Mouse (Mus musculus) midbrain, embryonic 13.5 days (tissue): ENCODE measurements around the gene Gmfg. TPM values are rescaled to one million over a fixed set of nuclear protein-coding genes. Genes with fewer than 3 reads are reported as not detected.
A peak's percentile ranks its signal among the peaks of the same experiment; 100 is the strongest.

Experiments
- ATAC-seq: fragments of 200-750 bp; cut with Nextera tagmentation; 2 replicates; pipeline ENCODE4 v1.8.0; 2017; ENCODE audit warnings: mild to moderate bottlenecking, moderate TSS enrichment, moderate library complexity
- H3K27ac ChIP-seq: fragments of 300-500 bp; sonication (generic); 2 replicates; pipeline ENCODE4 v1.5.1; 2015; ENCODE audit warnings: inconsistent platforms, mild to moderate bottlenecking, moderate library complexity
- H3K27me3 ChIP-seq: fragments of 300-500 bp; sonication (generic); 2 replicates; pipeline ENCODE4 v1.6.1; 2015; ENCODE audit warnings: mild to moderate bottlenecking, inconsistent platforms
- H3K36me3 ChIP-seq: fragments of 300-500 bp; sonication (generic); 2 replicates; pipeline ENCODE4 v1.6.1; 2015; ENCODE audit warnings: mild to moderate bottlenecking, inconsistent platforms
- H3K4me1 ChIP-seq: fragments of 300-500 bp; sonication (generic); replicated peaks from 2 replicates; pipeline ENCODE4 v1.6.1; 2015; ENCODE audit warnings: inconsistent platforms
- H3K4me2 ChIP-seq: fragments of 300-500 bp; sonication (generic); replicated peaks from 2 replicates; pipeline ENCODE4 v1.6.1; 2015; ENCODE audit warnings: moderate library complexity, mild to moderate bottlenecking, inconsistent platforms
- H3K4me3 ChIP-seq: fragments of 300-500 bp; sonication (generic); replicated peaks from 2 replicates; pipeline ENCODE4 v1.5.1; 2015; ENCODE audit warnings: mild to moderate bottlenecking, inconsistent platforms
- H3K9ac ChIP-seq: fragments of 300-500 bp; sonication (generic); replicated peaks from 2 replicates; pipeline ENCODE4 v1.6.1; 2015; ENCODE audit warnings: mild to moderate bottlenecking, inconsistent platforms
- H3K9me3 ChIP-seq: fragments of 300-500 bp; sonication (generic); 2 replicates; pipeline ENCODE4 v1.6.1; 2016; ENCODE audit warnings: mild to moderate bottlenecking, inconsistent platforms
- WGBS: fragments of 180-500 bp; shearing (Covaris S2); methylation state at CpG from one replicate; pipeline ENCODE4 v1.1.7; 2015; 5-methylcytosine and 5-hydroxymethylcytosine counted together
- polyA plus RNA-seq: library from polyadenylated mRNA; unstranded; fragments of >200 nt; fragmentation: Nextera tagmentation; extraction: Ambion mirVana; gene quantifications from 2 replicates; pipeline ENCODE4 v1.2.1, GENCODE M21; 2015

Gene Gmfg
- polyA plus RNA-seq, 1 experiment from 2014 or later, result 4.7 TPM

DNA sequence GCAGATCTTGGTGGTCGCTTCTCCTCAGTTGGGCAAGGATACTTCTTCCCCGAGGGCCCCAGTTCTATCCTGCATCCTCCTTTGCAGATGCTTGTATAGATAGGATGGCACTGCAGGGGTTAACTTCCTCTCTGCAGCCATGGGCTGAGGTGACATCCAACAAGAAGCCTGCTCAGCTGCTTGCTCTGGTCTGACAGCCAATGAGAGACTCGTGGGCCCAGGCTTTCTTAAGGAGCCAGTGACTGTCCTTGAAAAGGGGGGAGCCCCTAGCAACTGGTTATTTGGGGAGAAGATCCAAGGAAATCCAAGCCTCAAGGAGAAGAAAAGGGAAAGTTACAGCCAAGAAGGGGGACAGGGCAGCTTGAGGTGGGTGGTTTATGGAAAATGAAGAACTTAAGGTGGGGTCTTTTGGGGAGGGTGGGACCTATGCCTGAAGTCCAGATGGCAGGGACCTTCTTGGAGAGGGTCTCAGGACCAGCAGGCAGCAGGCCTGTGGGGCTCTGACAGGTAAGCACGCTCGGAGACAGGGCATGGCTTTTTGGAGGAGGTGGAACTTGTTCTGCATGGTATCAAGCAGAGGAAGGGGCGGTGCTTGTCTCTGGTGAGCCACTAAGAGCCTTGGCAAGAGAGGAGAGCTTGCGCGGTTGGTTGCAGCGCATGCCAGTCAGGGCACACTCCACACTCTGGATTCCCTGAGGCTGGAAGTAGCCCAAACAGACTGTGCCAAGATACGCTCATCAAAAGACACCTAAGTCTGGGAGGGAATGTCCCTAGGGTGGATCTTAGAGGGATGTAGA lies 27.4 kb downstream of the Gmfg start:
- Histone ChIP-seq H3K9me3 (no peaks in the 10 kb centered on the region), H3K27ac (0 out of 2 replicates have a peak overlapping the region, but pooled peaks have one; percentile 47), H3K9ac (0 out of 2 replicates have a peak overlapping the region, but pooled peaks have one; percentile 11), H3K27me3 (peaks cover 26% of the 10 kb centered on the region), H3K4me1 (peaks cover 35% of the 10 kb centered on the region), H3K4me2 (peak overlapping the region; percentile 41), H3K36me3 (peaks cover 54% of the 10 kb centered on the region), H3K4me3 (peak overlapping the region; percentile 8; the same call in 1 of the 2 replicates)
- WGBS, result 74% methylated on average over 10 of the region's 10 CpGs
- peak; percentile 69; the same call in 1 of the 2 replicates for ATAC-seq

DNA sequence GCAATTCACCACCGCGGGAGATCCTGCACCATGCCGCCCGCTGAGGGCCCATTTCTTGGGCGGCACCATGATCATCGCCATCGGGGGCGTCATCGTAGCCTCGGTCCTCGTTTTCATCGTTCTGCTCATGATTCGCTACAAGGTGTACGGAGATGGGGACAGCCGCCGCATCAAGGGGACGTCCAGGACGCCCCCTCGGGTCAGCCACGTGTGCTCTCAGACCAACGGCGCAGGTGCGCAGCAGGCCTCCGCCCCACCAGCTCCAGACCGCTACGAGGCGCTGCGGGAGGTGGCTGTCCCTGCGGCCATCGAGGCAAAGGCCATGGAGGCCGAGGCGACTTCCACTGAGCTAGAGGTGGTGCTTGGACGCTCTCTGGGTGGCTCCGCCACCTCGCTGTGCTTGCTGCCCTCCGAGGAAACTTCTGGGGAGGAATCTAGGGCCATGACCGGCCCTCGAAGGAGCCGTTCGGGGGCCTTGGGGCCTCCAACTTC lies 29.5 kb downstream of the Gmfg start:
- Histone ChIP-seq H3K27me3 (peaks cover 29% of the 10 kb centered on the region), H3K4me1 (peaks cover 35% of the 10 kb centered on the region), H3K9me3 (no peaks in the 10 kb centered on the region), H3K4me3 (peak overlapping the region; percentile 42), H3K27ac (no peak overlapping the region), H3K4me2 (peak overlapping the region; percentile 65), H3K9ac (peak overlapping the region; percentile 66), H3K36me3 (peaks cover 34% of the 10 kb centered on the region)
- WGBS, result 17% methylated on average over 40 of the region's 40 CpGs
- ATAC-seq, result peak; percentile 1; the same call in 1 of the 2 replicates

DNA sequence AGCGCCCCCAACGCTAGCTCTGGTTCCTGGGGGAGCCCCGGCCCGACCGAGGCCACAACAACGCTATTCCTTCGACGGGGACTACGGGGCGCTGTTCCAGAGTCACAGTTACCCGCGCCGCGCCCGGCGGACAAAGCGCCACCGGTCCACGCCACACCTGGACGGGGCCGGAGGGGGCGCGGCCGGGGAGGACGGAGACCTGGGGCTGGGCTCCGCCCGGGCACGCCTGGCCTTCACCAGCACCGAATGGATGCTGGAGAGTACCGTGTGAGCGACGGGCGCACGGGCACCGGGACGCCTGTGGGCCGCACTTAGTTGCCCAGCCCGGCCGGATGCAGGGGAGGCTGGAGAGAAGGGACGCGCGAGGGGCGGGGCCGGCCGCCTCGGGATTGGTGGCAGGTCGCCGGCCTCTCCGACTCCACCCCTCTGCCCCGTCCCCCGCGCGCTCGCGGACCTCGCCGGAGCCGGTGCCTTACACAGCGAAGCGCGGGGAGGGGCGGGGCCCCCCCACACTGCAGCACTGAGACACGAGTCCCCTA lies 30.0 kb downstream of the Gmfg start:
- WGBS, result 1% methylated on average over 60 of the region's 63 CpGs
- peak overlapping the region; percentile 42 for H3K4me3 ChIP-seq

DNA sequence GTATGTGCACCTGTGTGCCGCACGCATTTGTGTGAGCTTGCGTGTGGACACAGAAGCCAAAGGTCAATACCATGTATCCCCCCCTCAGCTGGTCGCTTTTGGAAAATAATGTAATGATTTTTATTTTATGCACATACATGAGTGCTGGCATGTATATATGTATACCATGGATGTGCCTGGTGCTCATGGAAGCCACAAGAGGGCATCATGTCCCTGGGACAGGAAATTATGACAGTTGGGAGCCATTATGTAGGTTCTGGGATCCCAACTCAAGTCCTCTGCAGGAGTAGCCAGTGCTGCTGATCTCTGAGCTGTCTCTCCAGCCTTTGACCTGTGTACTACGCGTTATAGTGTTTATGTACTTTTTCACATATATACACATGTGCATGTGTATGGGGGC lies 38.9 kb downstream of the Gmfg start:
- Histone ChIP-seq H3K4me1 (no peaks in the 10 kb centered on the region), H3K4me2 (no peak overlapping the region), H3K9ac (no peak overlapping the region), H3K9me3 (no peaks in the 10 kb centered on the region), H3K4me3 (no peak overlapping the region), H3K36me3 (no peaks in the 10 kb centered on the region), H3K27ac (no peak overlapping the region), H3K27me3 (no peaks in the 10 kb centered on the region)
- ATAC-seq, result no peak
- WGBS, result 91% methylated on average over 6 of the region's 6 CpGs

More for the DNA sequence above, 30.0 kb downstream of the Gmfg start:
- Histone ChIP-seq H3K27ac (no peak overlapping the region), H3K4me2 (peak overlapping the region; percentile 65), H3K36me3 (peaks cover 29% of the 10 kb centered on the region), H3K4me1 (peaks cover 35% of the 10 kb centered on the region), H3K9ac (peak overlapping the region; percentile 66), H3K27me3 (peaks cover 29% of the 10 kb centered on the region), H3K9me3 (no peaks in the 10 kb centered on the region)
- ATAC-seq, result peak; percentile 63

DNA sequence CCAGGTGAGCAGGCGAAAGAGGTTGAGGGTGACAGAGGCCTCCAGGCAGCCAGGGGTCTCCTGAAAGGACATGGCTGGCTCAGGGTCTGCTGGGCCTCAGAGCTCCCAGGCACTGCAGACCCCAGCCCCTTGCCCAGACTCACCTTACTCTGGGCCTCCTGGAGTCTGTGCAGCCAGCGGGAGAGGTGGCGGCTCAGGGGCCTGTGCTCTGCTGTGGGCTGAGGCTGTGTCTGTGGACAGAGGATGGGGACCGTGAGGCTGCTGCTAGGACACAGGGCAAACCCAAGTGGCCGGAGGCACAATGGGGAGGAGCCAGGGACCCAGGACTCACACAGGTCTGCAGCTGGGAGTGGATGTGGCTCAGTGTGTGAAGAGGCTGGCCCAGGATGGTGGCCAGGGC lies 40.1 kb downstream of the Gmfg start:
- Histone ChIP-seq H3K9ac (no peak overlapping the region), H3K27me3 (no peaks in the 10 kb centered on the region), H3K4me3 (no peak overlapping the region), H3K9me3 (no peaks in the 10 kb centered on the region), H3K36me3 (no peaks in the 10 kb centered on the region), H3K27ac (no peak overlapping the region), H3K4me1 (no peaks in the 10 kb centered on the region), H3K4me2 (no peak overlapping the region)
- ATAC-seq, result no peak
- WGBS, result 82% methylated on average over 5 of the region's 5 CpGs

DNA sequence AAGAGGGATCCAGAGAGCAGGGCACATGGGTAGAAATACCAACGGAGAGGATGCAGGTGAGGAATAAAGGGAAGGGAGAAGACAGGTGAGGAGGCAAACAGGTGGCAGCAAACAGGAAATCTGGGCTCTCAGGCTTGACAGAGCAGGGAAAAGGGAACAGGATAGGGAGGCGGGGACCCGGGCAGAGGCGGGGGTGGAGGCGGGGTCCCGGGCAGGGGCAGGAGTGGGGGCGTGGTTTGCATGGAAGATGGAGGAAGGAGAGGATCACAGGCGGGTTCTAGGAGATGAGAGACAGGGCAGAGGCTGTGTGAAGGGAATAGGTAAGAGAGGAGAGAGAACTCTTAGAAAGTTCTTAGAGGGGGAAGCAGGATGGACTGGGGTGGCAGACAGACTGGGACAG lies 41.6 kb downstream of the Gmfg start:
- Histone ChIP-seq H3K9ac (no peak overlapping the region), H3K27me3 (no peaks in the 10 kb centered on the region), H3K4me3 (no peak overlapping the region), H3K36me3 (no peaks in the 10 kb centered on the region), H3K9me3 (no peaks in the 10 kb centered on the region), H3K4me2 (no peak overlapping the region), H3K27ac (no peak overlapping the region), H3K4me1 (no peaks in the 10 kb centered on the region)
- ATAC-seq, result no peak
- WGBS, result 8% methylated on average over 8 of the region's 8 CpGs

DNA sequence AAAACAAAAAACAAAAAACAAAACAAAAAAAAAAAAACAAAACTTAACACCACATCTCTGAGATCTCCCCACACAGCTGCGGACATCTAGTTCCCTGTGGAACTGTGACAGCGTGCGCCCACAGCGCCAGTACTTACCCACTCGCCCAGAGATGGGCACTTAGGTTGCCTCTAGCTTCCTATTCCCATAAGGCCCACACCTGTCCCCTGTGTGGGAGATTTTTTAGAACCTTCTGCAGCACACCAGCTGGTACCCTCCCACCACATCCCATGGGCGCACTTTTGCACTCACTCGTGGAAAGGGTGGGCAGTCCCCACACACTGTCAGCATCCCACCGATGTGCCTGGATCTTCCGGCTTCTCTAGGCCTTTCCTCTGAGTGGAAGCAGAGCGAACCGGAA lies 45.6 kb downstream of the Gmfg start:
- no peak for ATAC-seq
- no peak overlapping the region for H3K4me3 ChIP-seq
- WGBS, result 86% methylated on average over 11 of the region's 11 CpGs

DNA sequence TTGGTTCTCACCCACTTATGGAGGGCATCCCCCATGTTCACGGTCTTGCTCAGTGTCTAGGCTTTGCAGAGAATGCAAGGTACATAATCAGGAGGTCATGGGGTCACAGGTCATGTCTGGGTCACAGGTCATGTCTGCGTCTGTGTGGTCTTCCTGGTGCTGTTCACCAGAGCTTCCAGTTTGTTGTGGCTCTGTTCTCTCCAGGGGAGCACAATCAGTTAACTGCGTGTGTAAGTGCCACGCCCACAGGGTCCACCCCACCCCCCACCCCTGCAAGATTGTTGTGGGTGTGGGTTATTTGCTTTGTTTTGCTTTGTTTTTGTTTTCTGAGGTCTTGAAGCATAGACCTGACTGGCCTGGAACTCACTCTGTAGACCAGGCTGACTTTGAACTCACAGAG lies 46.9 kb downstream of the Gmfg start:
- Histone ChIP-seq H3K4me1 (peaks cover 6% of the 10 kb centered on the region; the same call in 1 of the 2 replicates), H3K36me3 (no peaks in the 10 kb centered on the region), H3K4me2 (no peak overlapping the region), H3K9ac (no peak overlapping the region), H3K27me3 (peaks cover 24% of the 10 kb centered on the region), H3K27ac (no peak overlapping the region), H3K4me3 (no peak overlapping the region), H3K9me3 (no peaks in the 10 kb centered on the region)
- 38% methylated on average over 4 of the region's 4 CpGs for WGBS
- ATAC-seq, result no peak

More for the DNA sequence above, 45.6 kb downstream of the Gmfg start:
- Histone ChIP-seq H3K9ac (no peak overlapping the region), H3K9me3 (no peaks in the 10 kb centered on the region), H3K27ac (no peak overlapping the region), H3K4me2 (no peak overlapping the region), H3K27me3 (peaks cover 11% of the 10 kb centered on the region), H3K4me1 (peaks cover 2% of the 10 kb centered on the region; the same call in 1 of the 2 replicates), H3K36me3 (no peaks in the 10 kb centered on the region)

DNA sequence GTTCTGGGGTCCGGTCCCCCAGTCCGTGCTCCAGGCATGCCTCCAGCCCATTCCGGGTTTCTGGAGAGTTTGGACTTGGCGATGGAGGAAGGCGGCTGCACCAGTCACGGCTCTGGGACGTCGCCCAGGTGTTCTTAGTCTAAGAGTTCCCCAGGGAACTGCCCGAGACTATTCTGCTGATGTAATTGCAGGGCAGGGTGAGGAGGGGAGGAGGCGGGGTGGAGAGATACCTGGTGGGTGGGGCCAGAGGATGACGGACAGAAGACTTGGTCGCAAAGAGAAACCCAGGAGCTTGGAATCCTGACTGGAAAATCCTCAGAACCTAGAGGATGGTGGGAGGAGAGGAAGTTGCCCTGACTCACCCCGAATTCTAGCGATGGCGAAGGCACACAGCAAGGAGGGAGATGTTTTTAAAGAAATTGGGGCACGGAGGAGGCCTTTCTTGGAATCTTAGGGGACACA lies 50.8 kb downstream of the Gmfg start:
- peaks cover 6% of the 10 kb centered on the region; the same call in 1 of the 2 replicates for H3K4me1 ChIP-seq
- H3K36me3 ChIP-seq, result no peaks in the 10 kb centered on the region
- peaks cover 26% of the 10 kb centered on the region for H3K27me3 ChIP-seq
- WGBS, result 6% methylated on average over 16 of the region's 16 CpGs
- H3K9me3 ChIP-seq, result no peaks in the 10 kb centered on the region
- H3K4me3 ChIP-seq, result peak overlapping the region; percentile 20
- ATAC-seq, result no peak
- peak overlapping the region; percentile 39 for H3K4me2 ChIP-seq
- H3K27ac ChIP-seq, result no peak overlapping the region
- H3K9ac ChIP-seq, result no peak overlapping the region; the same call in 1 of the 2 replicates

DNA sequence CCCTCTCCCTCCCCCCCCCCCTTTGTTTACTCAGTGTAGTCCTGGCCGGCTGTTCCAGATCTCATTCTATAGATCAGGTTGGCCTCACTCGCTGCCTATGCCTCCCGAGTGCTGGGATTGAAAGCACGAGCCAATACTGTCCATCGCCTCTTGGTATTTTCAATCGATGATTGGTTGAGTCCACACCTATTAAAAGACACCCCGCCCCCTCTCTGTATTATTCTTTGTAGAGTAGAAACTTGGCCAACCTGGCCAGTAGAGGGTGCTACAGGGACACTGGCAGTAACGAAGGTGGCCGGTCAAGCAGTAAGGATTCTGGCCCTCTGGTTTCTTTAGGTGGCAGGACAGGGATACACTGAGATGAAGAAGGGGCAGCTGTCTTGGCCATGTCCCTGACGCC lies 53.2 kb downstream of the Gmfg start:
- no peak overlapping the region for H3K4me3 ChIP-seq
- no peak for ATAC-seq
- H3K27ac ChIP-seq, result no peak overlapping the region
- H3K36me3 ChIP-seq, result no peaks in the 10 kb centered on the region
- H3K4me2 ChIP-seq, result 0 out of 2 replicates have a peak overlapping the region, but pooled peaks have one; percentile 12
- no peak overlapping the region for H3K9ac ChIP-seq
- peaks cover 30% of the 10 kb centered on the region for H3K27me3 ChIP-seq
- no peaks in the 10 kb centered on the region for H3K9me3 ChIP-seq
- peaks cover 13% of the 10 kb centered on the region; the same call in 1 of the 2 replicates for H3K4me1 ChIP-seq
- 5% methylated on average over 10 of the region's 10 CpGs for WGBS

DNA sequence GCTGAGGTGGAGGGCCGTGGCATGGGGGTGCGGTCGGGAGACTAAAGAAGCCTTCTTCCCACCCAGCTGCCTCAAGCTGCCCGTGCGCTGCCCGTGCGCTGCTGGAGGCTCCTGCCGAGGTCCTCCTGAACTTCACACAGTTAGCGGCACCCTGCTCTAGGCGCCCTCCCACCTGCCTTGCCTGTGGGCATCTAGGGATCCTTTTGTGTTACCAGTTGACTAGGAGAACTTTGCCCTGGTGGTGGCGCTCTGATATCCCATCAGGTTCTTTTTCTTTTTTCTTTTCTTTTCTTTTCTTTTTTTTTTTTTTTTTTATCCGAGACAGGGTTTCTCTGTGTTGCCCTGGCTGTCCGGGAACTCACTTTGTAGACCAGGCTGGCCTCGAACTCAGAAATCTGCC lies 53.7 kb downstream of the Gmfg start:
- Histone ChIP-seq H3K4me1 (peaks cover 18% of the 10 kb centered on the region), H3K27me3 (peaks cover 30% of the 10 kb centered on the region), H3K27ac (no peak overlapping the region), H3K4me3 (no peak overlapping the region), H3K9me3 (no peaks in the 10 kb centered on the region), H3K4me2 (0 out of 2 replicates have a peak overlapping the region, but pooled peaks have one; percentile 12), H3K36me3 (no peaks in the 10 kb centered on the region), H3K9ac (no peak overlapping the region)
- WGBS, result 34% methylated on average over 14 of the region's 14 CpGs
- no peak for ATAC-seq

DNA sequence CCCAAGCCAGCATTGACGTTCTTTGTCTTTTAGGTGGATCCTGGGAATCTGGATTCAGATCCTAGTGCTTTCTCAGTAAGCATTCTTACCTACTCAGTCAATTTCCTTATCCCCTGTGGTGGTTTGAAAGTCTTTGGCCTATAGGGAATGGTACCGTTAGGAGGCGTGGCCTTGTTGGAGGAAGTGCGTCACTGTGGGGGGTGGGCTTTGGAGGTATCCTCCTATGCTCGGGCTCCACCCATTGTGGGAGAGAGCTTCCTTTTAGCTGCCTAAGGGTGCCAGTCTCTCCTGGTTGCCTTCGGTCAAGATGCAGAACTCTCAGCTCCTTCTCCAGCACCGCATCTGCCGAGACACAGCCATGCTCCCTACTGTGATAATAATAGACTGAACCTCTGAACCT lies 55.1 kb downstream of the Gmfg start:
- peaks cover 26% of the 10 kb centered on the region for H3K27me3 ChIP-seq
- WGBS, result 90% methylated on average over 8 of the region's 8 CpGs
- H3K4me1 ChIP-seq, result peaks cover 18% of the 10 kb centered on the region
- no peak for ATAC-seq
- no peaks in the 10 kb centered on the region for H3K36me3 ChIP-seq
- H3K4me3 ChIP-seq, result no peak overlapping the region
- no peak overlapping the region for H3K27ac ChIP-seq
- H3K4me2 ChIP-seq, result no peak overlapping the region
- no peaks in the 10 kb centered on the region for H3K9me3 ChIP-seq
- H3K9ac ChIP-seq, result no peak overlapping the region
